Mouse (Mus musculus) embryo, embryonic 11.5 days (tissue): ENCODE data around the gene Acat3.
A peak's percentile ranks its signal among the peaks of the same experiment; 100 is the strongest.
"Not testable (repeated sequence)": the region's sequence is repeated elsewhere in the genome, so short reads cannot be mapped to it uniquely, and the experiment has no call there.

Experiments used
- DNase-seq: peaks from one replicate; pipeline ENCODE4 v3.0.0-alpha.2; 2012; ENCODE audit warnings: low read depth, low spot score

Acat3 gene

GRCm38 (mm10) chr17:12916588-12917380 is 23.6 kb downstream of the Acat3 start:
- peak; percentile 24 for DNase-seq

GRCm38 (mm10) chr17:12915881-12916583 is 24.4 kb downstream of the Acat3 start, which contains the start of gene Mrpl18:
TSS of gene Mrpl18 (minus strand) at chr17:12916345.
- peak; percentile 98 for DNase-seq

- DNase-seq, result no peak
Observed at GRCm38 (mm10) chr17:12915488-12915880, 24.9 kb downstream of the Acat3 start, which contains the start of gene Tcp1. TSS of gene Tcp1 (plus strand) at chr17:12915701.

GRCm38 (mm10) chr17:12910391-12910790 is 30.0 kb downstream of the Acat3 start:
- no peak for DNase-seq

GRCm38 (mm10) chr17:12909361-12910280 is 30.8 kb downstream of the Acat3 start, which contains the start of gene Pnldc1:
TSS of gene Pnldc1 (minus strand) at chr17:12910230.
- no peak for DNase-seq

- DNase-seq, result no peak
Observed at GRCm38 (mm10) chr17:12906436-12906835, 34.0 kb downstream of the Acat3 start.

- no peak for DNase-seq
Observed at GRCm38 (mm10) chr17:12905810-12906209, 34.6 kb downstream of the Acat3 start.

- no peak for DNase-seq
Observed at GRCm38 (mm10) chr17:12904349-12904748, 36.1 kb downstream of the Acat3 start.

GRCm38 (mm10) chr17:12903372-12904333 is 36.7 kb downstream of the Acat3 start:
- no peak for DNase-seq

GRCm38 (mm10) chr17:12902291-12902690 is 38.1 kb downstream of the Acat3 start:
- DNase-seq, result no peak

GRCm38 (mm10) chr17:12898607-12899006 is 41.8 kb downstream of the Acat3 start:
- not testable (repeated sequence) for DNase-seq

- DNase-seq, result no peak
Observed at GRCm38 (mm10) chr17:12897674-12898073, 42.7 kb downstream of the Acat3 start.

GRCm38 (mm10) chr17:12892033-12892432 is 48.4 kb downstream of the Acat3 start:
- no peak for DNase-seq

GRCm38 (mm10) chr17:12891054-12891453 is 49.3 kb downstream of the Acat3 start:
- no peak for DNase-seq

GRCm38 (mm10) chr17:12887021-12887775 is 53.2 kb downstream of the Acat3 start:
- DNase-seq, result no peak

GRCm38 (mm10) chr17:12886620-12887019 is 53.8 kb downstream of the Acat3 start:
- no peak for DNase-seq

GRCm38 (mm10) chr17:12881216-12881615 is 59.2 kb downstream of the Acat3 start:
- no peak for DNase-seq

GRCm38 (mm10) chr17:12880178-12880577 is 60.2 kb downstream of the Acat3 start:
- peak; percentile 74 for DNase-seq

GRCm38 (mm10) chr17:12875734-12876133 is 64.7 kb downstream of the Acat3 start, which contains the start of gene Mrgprh:
TSS of gene Mrgprh (plus strand) at chr17:12876034.
- DNase-seq, result no peak
